Mouse (Mus musculus) brown adipose tissue, adult 24 weeks (tissue): ENCODE data around the gene Ncoa3. TPM values are rescaled to one million over a fixed set of nuclear protein-coding genes. Genes with fewer than 3 reads are reported as not detected.

Experiments used
- H3K27ac ChIP-seq: fragments of 200-500 bp; replicated peaks from 2 replicates; pipeline ENCODE4 v1.5.1; 2012; ENCODE audit warnings: low read depth, mild to moderate bottlenecking, low read length
- H3K4me1 ChIP-seq: fragments of 200-500 bp; 2 replicates; pipeline ENCODE4 v1.6.1; 2012; ENCODE audit warnings: low read length, mixed read lengths; ENCODE audit not compliant: control insufficient read depth, insufficient read depth, insufficient read length
- H3K4me3 ChIP-seq: fragments of 200-500 bp; 2 replicates; pipeline ENCODE4 v1.5.1; 2012; ENCODE audit warnings: low read depth, mild to moderate bottlenecking, low read length, moderate library complexity; ENCODE audit not compliant: insufficient read depth
- polyA plus RNA-seq: library from polyadenylated mRNA; stranded (reverse); fragments of >200 nt; gene quantifications from 2 replicates; pipeline ENCODE4 v1.2.4, GENCODE M21; 2012; ENCODE audit not compliant: missing spikeins, insufficient read depth, insufficient read length

Ncoa3 gene
- polyA plus RNA-seq, 1 experiment = 7.8 TPM

DNA sequence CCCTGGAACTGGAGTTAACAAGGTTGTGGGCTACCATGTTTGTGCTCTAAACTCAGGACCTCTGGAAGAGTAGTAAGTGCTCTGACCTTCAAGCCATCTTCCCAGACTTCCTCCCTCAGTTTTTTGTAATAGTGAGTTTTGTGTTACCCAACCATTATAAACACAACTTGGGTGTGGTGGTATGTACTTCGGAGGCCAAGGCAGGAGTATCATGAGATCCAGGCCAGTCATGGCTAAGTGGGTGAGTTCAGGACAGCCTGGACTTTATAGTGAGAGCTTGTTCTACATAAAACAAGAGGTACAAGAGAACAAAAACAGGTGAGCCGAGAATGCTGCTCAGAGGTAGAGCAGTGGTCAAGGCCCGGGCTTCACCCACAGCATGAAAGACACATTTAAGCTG lies 35.4 kb downstream of the Ncoa3 start:
- peaks cover 31% of the 10 kb centered on the region for H3K4me1 ChIP-seq
- no peak overlapping the region; the same call in 1 of the 2 replicates for H3K27ac ChIP-seq
- H3K4me3 ChIP-seq = no peak overlapping the region

DNA sequence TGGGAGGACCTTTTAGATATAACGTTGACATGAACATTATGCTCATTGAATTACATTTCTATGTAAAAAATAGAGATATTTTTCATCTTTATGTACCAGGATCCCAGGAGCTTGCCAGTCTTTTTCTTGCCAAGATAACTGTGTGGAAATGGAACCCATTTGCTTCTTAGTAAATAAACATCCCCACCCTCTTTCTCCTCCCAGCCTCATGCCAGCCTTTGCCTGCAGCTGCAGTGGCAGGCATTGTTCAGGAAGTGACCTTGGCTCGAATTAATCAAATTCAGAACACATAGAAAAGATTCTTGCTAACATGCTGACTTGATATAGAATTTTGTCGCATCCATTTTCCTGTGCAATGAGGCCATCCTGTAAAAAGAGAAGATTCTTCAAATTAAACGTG lies 36.8 kb downstream of the Ncoa3 start:
- no peak overlapping the region for H3K4me3 ChIP-seq
- H3K4me1 ChIP-seq = peaks cover 25% of the 10 kb centered on the region
- 0 out of 2 replicates have a peak overlapping the region, but pooled peaks have one; percentile 36 for H3K27ac ChIP-seq

- Histone ChIP-seq H3K4me3 (peak overlapping the region; percentile 52), H3K27ac (peak overlapping the region; percentile 65), H3K4me1 (peaks cover 25% of the 10 kb centered on the region)
Observed at GRCm38 (mm10) chr2:166030256-166030995, 38.0 kb downstream of the Ncoa3 start.

DNA sequence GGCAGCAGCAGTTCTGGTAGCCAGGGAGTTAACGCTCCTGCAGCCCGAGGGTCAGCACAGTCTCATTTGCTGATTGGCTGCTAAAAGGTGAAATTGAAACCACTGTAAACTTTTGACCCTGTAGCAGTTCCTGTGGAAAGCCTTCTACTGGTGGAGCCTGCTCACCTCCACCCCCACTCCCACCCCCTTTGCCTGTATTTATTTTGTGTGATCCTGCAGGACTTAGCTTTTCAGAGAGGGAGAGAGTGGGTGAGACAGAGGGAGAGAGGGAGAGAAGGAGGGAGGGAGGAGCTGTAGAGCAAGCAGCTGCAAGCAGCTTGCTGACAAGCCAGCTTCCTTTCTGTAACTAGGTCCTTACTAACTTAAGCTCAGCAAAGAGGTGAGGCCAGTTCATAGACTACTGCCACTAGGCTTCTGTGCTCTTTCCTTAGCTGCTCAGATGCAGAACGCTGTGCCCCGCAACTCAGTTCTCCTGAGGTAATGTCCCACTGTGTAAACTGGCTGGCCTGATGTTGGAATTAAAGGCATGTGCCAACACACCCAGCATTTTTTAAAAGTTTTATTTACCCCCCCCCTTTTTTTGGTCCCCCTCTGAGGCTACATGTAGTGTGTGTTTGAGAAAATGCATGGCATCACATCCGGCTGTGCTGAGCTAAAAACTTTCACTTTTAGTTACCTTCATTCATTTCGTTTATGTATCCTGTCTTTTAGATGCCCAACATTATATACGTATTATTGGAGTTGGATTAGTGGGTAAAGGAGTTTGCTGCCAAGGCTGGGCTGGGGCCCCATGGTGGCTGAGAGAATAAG lies 38.9 kb downstream of the Ncoa3 start:
- peak overlapping the region; percentile 49 for H3K4me3 ChIP-seq
- H3K27ac ChIP-seq = peak overlapping the region; percentile 51
- peaks cover 21% of the 10 kb centered on the region for H3K4me1 ChIP-seq

DNA sequence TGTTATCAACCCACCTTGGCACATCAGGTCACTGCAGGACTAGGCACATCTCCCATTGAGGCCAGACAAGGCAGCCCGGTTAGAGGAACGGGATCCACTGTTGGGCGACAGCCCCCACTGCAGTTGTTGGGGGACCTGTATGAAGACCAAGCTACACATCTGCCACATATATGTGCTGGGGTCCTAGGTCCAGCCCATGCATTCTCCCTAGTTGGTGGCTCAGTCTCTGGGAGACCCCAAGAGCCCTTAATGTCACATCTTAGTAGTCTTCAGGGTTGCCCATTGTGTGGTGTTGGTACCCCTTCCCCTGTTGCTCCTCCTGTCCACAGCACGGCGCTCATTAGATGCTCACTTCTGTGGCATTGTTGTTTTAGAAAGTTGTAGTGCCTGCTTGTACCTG lies 40.2 kb downstream of the Ncoa3 start:
- Histone ChIP-seq H3K27ac (no peak overlapping the region), H3K4me1 (peaks cover 20% of the 10 kb centered on the region), H3K4me3 (no peak overlapping the region)

GRCm38 (mm10) chr2:166034967-166035490 lies 42.6 kb downstream of the Ncoa3 start:
- peak overlapping the region; percentile 74 for H3K27ac ChIP-seq
- H3K4me3 ChIP-seq = no peak overlapping the region
- peaks cover 16% of the 10 kb centered on the region; the same call in 1 of the 2 replicates for H3K4me1 ChIP-seq

DNA sequence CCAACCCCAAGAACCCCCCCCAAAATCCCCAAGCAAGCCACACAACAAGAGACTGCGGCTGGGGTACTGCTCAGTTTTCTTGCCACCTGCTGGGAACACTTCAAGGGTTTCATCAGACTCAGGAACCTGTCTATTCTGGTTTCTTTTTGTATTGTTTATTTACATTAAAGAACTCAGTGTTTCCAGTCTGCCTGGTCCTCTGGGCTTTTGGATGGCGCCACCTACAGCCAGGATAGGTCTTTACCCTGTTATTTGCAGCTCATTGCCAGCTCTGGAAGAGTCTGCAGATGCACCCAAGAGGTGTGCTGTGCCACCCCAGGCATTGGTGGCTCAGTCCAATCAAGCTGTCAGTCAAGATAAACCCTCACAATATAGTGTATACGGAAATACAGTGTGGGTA lies 43.3 kb downstream of the Ncoa3 start:
- no peak overlapping the region for H3K27ac ChIP-seq
- no peak overlapping the region for H3K4me3 ChIP-seq
- H3K4me1 ChIP-seq = peaks cover 13% of the 10 kb centered on the region; the same call in 1 of the 2 replicates

GRCm38 (mm10) chr2:166039681-166040080 lies 47.2 kb downstream of the Ncoa3 start:
- no peak overlapping the region for H3K27ac ChIP-seq

GRCm38 (mm10) chr2:166042542-166042941 lies 50.1 kb downstream of the Ncoa3 start:
- Histone ChIP-seq H3K4me3 (no peak overlapping the region), H3K27ac (no peak overlapping the region), H3K4me1 (peaks cover 16% of the 10 kb centered on the region)

More at GRCm38 (mm10) chr2:166039681-166040080, 47.2 kb downstream of the Ncoa3 start:
- peaks cover 12% of the 10 kb centered on the region for H3K4me1 ChIP-seq
- H3K4me3 ChIP-seq = no peak overlapping the region

- Histone ChIP-seq H3K4me3 (no peak overlapping the region), H3K27ac (peak overlapping the region; percentile 52; the same call in 1 of the 2 replicates), H3K4me1 (peaks cover 14% of the 10 kb centered on the region)
Observed at GRCm38 (mm10) chr2:166045006-166045405, 52.6 kb downstream of the Ncoa3 start.

DNA sequence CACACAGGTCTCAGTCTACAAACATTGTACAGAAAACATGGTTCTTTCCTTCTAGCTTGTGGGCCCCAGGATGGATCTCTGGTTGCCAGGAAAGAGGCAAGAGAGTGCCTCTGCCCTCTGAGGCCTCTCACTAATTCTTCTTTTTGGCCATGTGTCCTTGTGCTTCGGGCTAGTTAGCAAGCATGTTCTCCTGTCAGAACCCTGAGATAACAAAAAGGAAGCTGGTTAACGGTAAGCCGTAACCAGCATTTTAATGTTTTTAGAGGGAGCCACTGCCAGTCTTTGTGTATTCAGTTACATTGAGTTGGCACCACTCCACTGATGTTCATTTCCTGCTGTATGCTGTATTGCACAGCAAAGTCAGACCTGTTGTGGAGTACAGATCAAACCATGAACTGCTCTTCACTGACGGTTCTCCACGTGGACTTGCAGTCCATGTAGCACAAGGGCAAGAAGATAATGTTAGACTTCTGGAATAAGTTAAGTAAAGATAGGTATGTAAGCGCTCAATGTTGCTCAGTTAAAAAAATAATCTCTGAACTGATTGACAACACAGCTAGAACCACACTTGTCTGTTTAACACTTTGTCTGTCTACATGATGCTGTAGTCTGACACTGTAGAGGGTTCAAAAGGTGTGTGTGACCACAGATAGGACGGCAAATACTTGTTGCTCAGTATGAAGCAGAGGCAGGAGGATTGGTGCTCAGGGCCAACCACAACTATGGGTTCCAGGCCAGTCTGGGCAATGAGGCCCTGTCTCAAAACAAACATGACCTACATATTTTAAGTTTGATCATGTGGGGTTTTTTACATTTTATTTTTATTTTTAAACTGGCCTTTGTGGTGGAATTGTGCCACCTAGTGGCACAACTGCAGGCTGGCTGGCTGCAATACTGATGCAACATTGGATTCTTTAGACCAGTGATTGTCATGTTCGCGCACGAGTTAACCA lies 53.4 kb downstream of the Ncoa3 start:
- Histone ChIP-seq H3K27ac (peak overlapping the region; percentile 52), H3K4me3 (no peak overlapping the region)

GRCm38 (mm10) chr2:166047931-166048330 lies 55.5 kb downstream of the Ncoa3 start:
- peaks cover 12% of the 10 kb centered on the region for H3K4me1 ChIP-seq
- no peak overlapping the region for H3K27ac ChIP-seq
- no peak overlapping the region for H3K4me3 ChIP-seq

More for the DNA sequence above, 53.4 kb downstream of the Ncoa3 start:
- H3K4me1 ChIP-seq = peaks cover 14% of the 10 kb centered on the region

- Histone ChIP-seq H3K27ac (no peak overlapping the region), H3K4me3 (no peak overlapping the region), H3K4me1 (peaks cover 12% of the 10 kb centered on the region)
Observed at GRCm38 (mm10) chr2:166048852-166049251, 56.4 kb downstream of the Ncoa3 start.

DNA sequence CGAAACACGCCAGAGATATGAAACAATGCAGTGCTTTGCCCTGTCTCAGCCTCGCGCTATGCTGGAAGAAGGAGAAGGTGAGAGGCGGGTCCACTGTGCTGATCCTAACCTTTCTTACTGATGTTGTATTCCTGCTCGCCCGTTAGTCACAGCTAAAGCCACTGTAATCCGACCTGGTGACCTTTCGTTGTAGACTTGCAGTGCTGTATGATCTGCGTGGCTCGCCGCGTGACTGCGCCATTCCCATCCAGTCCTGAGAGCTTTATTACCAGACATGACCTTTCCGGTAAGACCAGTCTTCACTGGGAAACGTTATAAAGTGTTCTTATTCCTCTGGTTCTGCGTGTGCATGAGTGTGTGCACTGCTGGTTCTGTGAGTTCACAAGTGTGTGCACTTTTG lies 59.0 kb downstream of the Ncoa3 start:
- Histone ChIP-seq H3K27ac (no peak overlapping the region), H3K4me3 (no peak overlapping the region), H3K4me1 (peaks cover 6% of the 10 kb centered on the region; the same call in 1 of the 2 replicates)
